Mouse (Mus musculus): ENCODE measurements around the gene Sntb2. TPM values are rescaled to one million over a fixed set of nuclear protein-coding genes. Genes with fewer than 3 reads are reported as not detected.

Sntb2 gene
- 8.7 and 11.8 TPM in 2 replicates for polyA plus RNA-seq (2015; fragmentation: Nextera tagmentation; extraction: Ambion mirVana)

DNA sequence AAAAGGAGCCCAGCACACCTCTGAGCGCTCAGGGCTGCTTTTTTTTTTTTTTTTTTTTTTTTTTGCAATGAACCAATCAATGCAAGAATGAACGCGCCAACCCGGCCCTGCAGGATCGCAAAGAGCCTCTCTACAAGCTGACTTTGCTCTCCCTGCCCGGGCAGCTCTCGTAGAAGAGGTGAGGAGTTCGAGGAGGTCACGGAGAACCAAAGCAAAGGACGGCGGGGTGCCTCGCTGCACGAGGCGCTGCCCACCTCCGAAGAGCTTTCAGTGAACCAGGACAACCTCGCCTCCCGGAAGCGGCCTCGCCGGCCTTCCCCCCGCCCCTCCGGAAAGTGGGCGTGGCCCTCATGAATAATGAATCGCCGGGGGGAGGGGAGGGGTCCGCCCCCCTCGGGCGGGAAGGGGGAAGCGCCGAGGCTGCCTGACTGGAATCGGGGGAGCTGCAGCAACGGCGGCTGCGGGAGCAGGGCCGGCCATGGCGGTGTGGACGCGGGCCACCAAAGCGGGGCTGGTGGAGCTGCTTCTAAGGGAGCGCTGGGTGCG is at the start of gene Sntb2:
Gene Sntb2, plus strand, starts transcription at position 427 of the 546 bp plus-strand sequence.
- WGBS, result 1% methylated on average over 40 of the region's 41 CpGs
- no peaks in the 10 kb centered on the region for H3K36me3 ChIP-seq (ENCODE audit: control insufficient read depth, insufficient read depth, low read length)

DNA sequence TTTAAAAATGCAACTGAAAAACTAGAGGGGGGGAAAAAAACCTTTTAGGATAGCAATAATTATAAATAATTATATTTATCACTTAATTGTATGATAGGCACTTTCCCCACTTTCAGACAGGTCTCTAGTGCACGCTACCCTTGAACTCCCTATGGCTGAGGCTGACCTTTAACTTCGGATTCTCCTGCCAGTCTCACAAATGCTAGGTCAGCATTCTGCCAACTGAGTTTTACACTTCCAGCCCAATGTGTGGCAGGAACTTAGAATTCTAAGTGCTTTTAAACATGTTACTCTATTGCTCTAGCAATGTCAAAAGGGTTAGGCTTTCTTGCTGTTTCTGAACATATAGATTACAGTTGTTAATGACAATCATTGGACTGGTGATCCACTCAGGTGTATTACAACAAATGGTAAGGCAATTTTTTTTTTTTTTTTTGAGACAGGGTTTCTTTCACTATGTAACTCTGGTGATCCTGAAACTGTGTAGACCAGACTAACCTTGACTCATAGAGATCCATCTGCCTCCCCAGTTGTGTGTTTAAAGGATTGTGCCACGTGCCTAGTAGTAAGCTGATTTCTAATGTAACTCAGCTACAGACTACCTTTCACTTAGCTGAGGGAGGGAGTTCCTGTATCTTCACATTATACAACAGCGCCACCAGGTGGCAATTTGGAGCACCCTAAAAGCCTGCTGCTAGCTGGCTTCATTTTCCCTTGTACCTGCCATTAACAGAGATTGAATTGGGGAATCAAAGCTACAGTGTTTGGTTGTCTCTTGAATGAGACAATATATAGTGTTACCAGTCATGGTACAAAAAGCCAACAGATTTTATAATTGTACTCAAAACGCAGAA is 48.0 kb upstream of the Sntb2 start:
- Histone ChIP-seq H3K4me3 (replicated peaks; ENCODE audit: low read length) (no peak overlapping the region), H3K4me2 (ENCODE audit: low read depth, low read length) (no peak overlapping the region), H3K4me1 (ENCODE audit: control insufficient read depth, insufficient read depth, low read length) (peaks cover 4% of the 10 kb centered on the region), H3K27me3 (ENCODE audit: control insufficient read depth, insufficient read depth, low read length) (no peaks in the 10 kb centered on the region), H3K9ac (ENCODE audit: low read length) (no peak overlapping the region), H3K9me3 (replicated peaks; ENCODE audit: control insufficient read depth, low read length) (no peaks in the 10 kb centered on the region), H3K27ac (ENCODE audit: low read length) (no peak overlapping the region), H3K36me3 (ENCODE audit: control insufficient read depth, insufficient read depth, low read length) (peaks cover 6% of the 10 kb centered on the region; the same call in 1 of the 2 replicates)
- peak; percentile 72; the same call in 1 of the 2 replicates for ATAC-seq (ENCODE audit: insufficient read depth, low FRiP score)
- WGBS, result 40% methylated on average over 5 of the region's 5 CpGs

More for the DNA sequence above, at the start of gene Sntb2:
- Histone ChIP-seq H3K4me3 (replicated peaks; ENCODE audit: low read length) (peak within 1 kb of the TSS; percentile 73), H3K4me2 (ENCODE audit: low read depth, low read length) (peak within 1 kb of the TSS; percentile 68), H3K27ac (ENCODE audit: low read length) (peak within 1 kb of the TSS; percentile 94), H3K9ac (ENCODE audit: low read length) (peak within 1 kb of the TSS; percentile 90), H3K27me3 (ENCODE audit: control insufficient read depth, insufficient read depth, low read length) (no peaks in the 10 kb centered on the region), H3K9me3 (replicated peaks; ENCODE audit: control insufficient read depth, low read length) (no peaks in the 10 kb centered on the region), H3K4me1 (ENCODE audit: control insufficient read depth, insufficient read depth, low read length) (peaks cover 16% of the 10 kb centered on the region)
- ATAC-seq (ENCODE audit: insufficient read depth, low FRiP score), result peak; percentile 87

DNA sequence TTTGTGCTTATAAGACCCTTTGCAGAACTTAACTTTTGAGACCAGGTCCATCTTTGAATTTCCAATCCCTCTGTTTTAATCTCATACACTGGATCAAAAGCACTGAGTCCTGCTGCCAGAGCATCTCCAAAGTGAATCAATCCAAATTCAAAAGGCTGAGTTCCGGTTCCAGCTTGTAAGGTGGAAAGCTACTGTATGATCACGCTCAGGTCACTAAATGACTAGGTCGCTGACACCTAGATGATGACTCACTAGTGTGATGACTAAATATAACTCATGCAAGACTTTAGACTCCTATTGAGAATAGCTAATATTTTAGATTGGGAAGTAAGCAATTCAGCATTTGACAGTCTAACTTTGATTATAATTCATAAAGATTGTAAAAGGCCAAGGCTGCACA is 46.7 kb upstream of the Sntb2 start:
- Histone ChIP-seq H3K4me2 (ENCODE audit: low read depth, low read length) (no peak overlapping the region), H3K36me3 (ENCODE audit: control insufficient read depth, insufficient read depth, low read length) (peaks cover 6% of the 10 kb centered on the region; the same call in 1 of the 2 replicates), H3K27me3 (ENCODE audit: control insufficient read depth, insufficient read depth, low read length) (no peaks in the 10 kb centered on the region), H3K9me3 (replicated peaks; ENCODE audit: control insufficient read depth, low read length) (no peaks in the 10 kb centered on the region), H3K27ac (ENCODE audit: low read length) (no peak overlapping the region), H3K4me1 (ENCODE audit: control insufficient read depth, insufficient read depth, low read length) (peaks cover 4% of the 10 kb centered on the region), H3K9ac (ENCODE audit: low read length) (no peak overlapping the region), H3K4me3 (replicated peaks; ENCODE audit: low read length) (no peak overlapping the region)
- WGBS, result 74% methylated on average over 3 of the region's 3 CpGs
- no peak for ATAC-seq (ENCODE audit: insufficient read depth, low FRiP score)

DNA sequence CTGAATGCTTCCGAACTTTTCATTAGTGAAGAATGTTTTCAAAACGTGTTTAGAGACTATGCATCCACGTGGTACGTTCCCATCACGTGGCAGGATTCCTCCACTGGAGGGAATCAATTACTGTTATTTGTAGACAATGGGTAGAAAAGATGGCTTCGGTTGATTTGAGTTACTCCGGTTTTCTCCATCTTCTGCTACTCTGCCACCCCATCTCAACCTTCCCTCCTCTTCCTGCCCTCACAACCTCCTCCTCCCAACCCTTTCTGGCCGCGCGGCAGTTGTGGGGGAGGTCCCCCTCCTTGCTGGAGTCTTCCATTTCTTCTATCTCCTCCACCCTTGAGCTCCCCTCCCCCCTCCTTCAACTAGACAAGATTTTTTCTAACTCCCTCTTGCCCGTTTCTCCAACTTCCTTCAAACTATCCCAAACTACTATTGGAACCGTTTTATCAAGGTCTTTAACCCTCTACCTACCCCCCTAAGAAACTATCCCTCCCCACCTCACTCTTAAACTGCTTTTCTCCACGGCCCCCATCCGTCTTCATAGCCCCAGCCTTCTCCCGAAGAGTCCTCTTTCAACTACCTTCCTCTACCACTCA is 43.2 kb upstream of the Sntb2 start:
- Histone ChIP-seq H3K4me3 (replicated peaks; ENCODE audit: low read length) (peak overlapping the region; percentile 89), H3K36me3 (ENCODE audit: control insufficient read depth, insufficient read depth, low read length) (0 out of 2 replicates have a peak, but pooled peaks cover 4% of the 10 kb centered on the region), H3K4me2 (ENCODE audit: low read depth, low read length) (peak overlapping the region; percentile 66), H3K9ac (ENCODE audit: low read length) (peak overlapping the region; percentile 96), H3K27ac (ENCODE audit: low read length) (peak overlapping the region; percentile 93), H3K9me3 (replicated peaks; ENCODE audit: control insufficient read depth, low read length) (no peaks in the 10 kb centered on the region), H3K27me3 (ENCODE audit: control insufficient read depth, insufficient read depth, low read length) (no peaks in the 10 kb centered on the region), H3K4me1 (ENCODE audit: control insufficient read depth, insufficient read depth, low read length) (peaks cover 15% of the 10 kb centered on the region)
- WGBS, result under 1% methylated on average over 15 of the region's 15 CpGs
- no peak for ATAC-seq (ENCODE audit: insufficient read depth, low FRiP score)

DNA sequence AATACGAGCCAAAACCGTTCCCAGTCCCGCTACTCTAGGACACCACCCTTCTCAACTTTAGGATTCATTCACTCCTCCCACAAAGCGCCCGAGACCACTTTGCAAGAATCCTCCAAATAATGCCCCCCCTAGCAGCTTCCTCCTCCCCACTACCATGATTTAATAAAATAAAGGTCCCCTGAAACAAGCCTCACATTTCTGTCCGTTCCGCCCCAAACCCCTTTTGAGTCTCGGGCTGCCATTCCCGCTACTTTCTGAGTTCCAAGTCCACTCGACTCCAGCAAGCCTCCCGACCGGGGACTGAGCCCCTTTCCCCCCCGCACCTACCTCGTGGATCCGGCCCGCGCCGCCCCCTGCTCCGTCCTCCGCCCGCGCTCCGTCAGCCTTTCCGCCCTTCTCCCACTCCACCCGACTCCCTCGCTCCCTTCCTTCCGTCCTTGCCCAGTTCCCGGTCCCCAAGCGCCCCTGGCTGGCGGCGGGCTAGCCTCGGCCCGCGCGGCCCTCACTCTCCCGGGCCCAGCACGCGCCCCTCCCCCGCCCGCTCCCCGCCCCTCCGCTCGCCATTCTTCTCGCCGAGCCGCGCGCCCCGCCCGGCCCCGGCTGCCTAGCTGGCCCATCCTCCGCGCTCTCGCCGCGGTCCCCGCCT is 42.6 kb upstream of the Sntb2 start:
- Histone ChIP-seq H3K27me3 (ENCODE audit: control insufficient read depth, insufficient read depth, low read length) (no peaks in the 10 kb centered on the region), H3K36me3 (ENCODE audit: control insufficient read depth, insufficient read depth, low read length) (0 out of 2 replicates have a peak, but pooled peaks cover 6% of the 10 kb centered on the region), H3K4me3 (replicated peaks; ENCODE audit: low read length) (peak overlapping the region; percentile 89), H3K9ac (ENCODE audit: low read length) (peak overlapping the region; percentile 96), H3K9me3 (replicated peaks; ENCODE audit: control insufficient read depth, low read length) (no peaks in the 10 kb centered on the region), H3K4me2 (ENCODE audit: low read depth, low read length) (peak overlapping the region; percentile 66), H3K27ac (ENCODE audit: low read length) (peak overlapping the region; percentile 93), H3K4me1 (ENCODE audit: control insufficient read depth, insufficient read depth, low read length) (peaks cover 15% of the 10 kb centered on the region)
- WGBS, result 2% methylated on average over 41 of the region's 57 CpGs
- ATAC-seq (ENCODE audit: insufficient read depth, low FRiP score), result peak; percentile 84

DNA sequence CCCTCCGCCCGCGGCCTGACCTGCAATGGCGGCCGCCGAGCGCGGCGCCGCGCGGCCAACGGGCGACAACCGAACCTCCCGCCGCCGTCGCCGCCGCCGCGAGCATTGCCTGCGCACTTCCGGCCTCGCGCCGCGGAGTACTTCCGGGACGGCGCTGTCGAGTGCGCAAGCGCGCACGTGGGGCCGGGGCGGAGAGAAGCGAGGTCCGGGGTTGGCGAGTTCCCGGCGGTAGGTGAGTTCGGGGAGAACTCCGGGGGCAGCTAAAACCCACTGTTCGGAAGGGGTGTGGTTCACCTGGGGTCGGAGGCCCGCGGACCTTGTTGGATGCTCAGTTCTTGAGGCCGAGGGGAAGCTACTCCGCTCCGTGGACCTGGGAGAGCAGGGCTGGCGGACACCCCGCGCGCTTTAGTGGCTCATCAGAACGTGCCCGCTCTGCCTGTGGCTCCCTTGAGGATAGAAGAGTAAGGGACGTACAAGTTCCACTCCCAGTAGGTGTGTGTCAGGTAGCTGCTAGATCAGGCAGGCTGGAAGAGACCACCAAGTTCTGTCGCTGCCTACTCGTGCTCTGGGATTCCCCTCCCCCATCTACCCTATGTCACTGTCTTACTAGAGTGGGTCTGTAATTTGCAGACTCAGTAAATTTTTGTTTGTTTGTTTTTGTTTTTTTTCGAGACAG is 41.9 kb upstream of the Sntb2 start, which contains the start of gene Utp4:
Gene Utp4, plus strand, starts transcription at position 156 of the 676 bp plus-strand sequence.
- Histone ChIP-seq H3K27ac (ENCODE audit: low read length) (peak within 1 kb of the TSS; percentile 93), H3K9ac (ENCODE audit: low read length) (peak within 1 kb of the TSS; percentile 96), H3K36me3 (ENCODE audit: control insufficient read depth, insufficient read depth, low read length) (0 out of 2 replicates have a peak, but pooled peaks cover 8% of the 10 kb centered on the region), H3K4me2 (ENCODE audit: low read depth, low read length) (peak within 1 kb of the TSS; percentile 66), H3K9me3 (replicated peaks; ENCODE audit: control insufficient read depth, low read length) (no peaks in the 10 kb centered on the region), H3K4me3 (replicated peaks; ENCODE audit: low read length) (peak within 1 kb of the TSS; percentile 89), H3K27me3 (ENCODE audit: control insufficient read depth, insufficient read depth, low read length) (no peaks in the 10 kb centered on the region), H3K4me1 (ENCODE audit: control insufficient read depth, insufficient read depth, low read length) (peaks cover 15% of the 10 kb centered on the region)
- WGBS, result under 1% methylated on average over 61 of the region's 63 CpGs
- peak; percentile 96 for ATAC-seq (ENCODE audit: insufficient read depth, low FRiP score)

DNA sequence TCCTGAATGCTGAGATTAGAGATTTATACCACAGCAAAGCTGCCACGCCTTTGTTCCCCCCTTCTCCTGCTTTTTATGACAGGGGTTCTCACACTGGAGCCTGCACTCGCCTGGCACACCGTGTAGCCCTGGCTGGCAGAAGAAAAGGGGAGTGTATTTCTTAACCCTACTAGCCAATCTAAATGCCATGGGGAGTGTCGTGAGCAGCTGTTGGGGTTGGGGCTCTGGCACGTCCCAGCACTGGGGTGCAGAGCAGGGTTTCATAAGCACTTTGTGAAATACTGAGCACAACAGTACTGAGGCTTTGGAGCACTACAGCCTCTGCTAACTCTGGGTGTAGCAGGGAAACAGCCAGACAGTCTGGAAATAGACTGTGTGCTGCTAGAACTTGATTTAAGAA is 36.1 kb upstream of the Sntb2 start:
- ATAC-seq (ENCODE audit: insufficient read depth, low FRiP score), result no peak
- 84% methylated on average over 5 of the region's 5 CpGs for WGBS
- H3K27ac ChIP-seq (ENCODE audit: low read length), result no peak overlapping the region
- H3K36me3 ChIP-seq (ENCODE audit: control insufficient read depth, insufficient read depth, low read length), result peaks cover 22% of the 10 kb centered on the region; the same call in 1 of the 2 replicates
- H3K9ac ChIP-seq (ENCODE audit: low read length), result no peak overlapping the region
- H3K9me3 ChIP-seq (replicated peaks; ENCODE audit: control insufficient read depth, low read length), result no peaks in the 10 kb centered on the region
- H3K27me3 ChIP-seq (ENCODE audit: control insufficient read depth, insufficient read depth, low read length), result no peaks in the 10 kb centered on the region
- H3K4me3 ChIP-seq (replicated peaks; ENCODE audit: low read length), result no peak overlapping the region
- peaks cover 5% of the 10 kb centered on the region for H3K4me1 ChIP-seq (ENCODE audit: control insufficient read depth, insufficient read depth, low read length)
- H3K4me2 ChIP-seq (ENCODE audit: low read depth, low read length), result no peak overlapping the region

DNA sequence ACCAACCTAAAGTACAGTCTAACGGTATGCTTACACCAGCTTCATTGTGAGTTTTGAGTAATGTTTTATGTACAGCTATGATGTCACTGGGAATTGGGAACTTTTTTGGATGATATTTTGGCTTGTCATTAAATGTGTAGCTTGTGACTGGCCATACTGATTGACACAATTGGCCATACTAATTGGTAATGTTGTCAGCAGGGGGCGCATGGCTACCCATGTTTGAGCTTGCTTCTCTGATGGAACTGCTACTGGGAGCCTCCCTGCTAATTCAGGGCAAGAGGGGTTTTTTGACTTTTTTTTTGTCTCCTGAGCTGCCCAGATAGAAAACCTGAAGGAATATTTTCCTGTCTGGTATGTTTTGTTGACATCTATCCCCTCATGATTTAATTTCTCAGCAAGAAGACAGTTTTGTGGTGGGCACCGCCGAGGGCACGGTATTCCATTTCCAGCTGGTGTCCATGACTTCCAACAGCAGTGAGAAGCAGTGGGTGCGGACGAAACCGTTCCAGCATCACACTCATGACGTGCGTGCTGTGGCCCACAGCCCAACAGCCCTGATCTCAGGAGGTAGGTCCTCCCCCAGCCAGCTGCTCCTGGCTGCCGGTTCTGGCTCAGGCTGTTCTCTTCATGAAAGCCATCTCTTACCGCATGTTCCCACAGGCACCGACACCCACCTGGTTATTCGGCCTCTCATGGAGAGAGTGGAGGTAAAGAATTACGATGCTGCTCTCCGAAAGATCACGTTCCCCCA is 29.6 kb upstream of the Sntb2 start:
- no peak for ATAC-seq (ENCODE audit: insufficient read depth, low FRiP score)
- Histone ChIP-seq H3K27ac (ENCODE audit: low read length) (no peak overlapping the region), H3K4me2 (ENCODE audit: low read depth, low read length) (no peak overlapping the region), H3K36me3 (ENCODE audit: control insufficient read depth, insufficient read depth, low read length) (peaks cover 36% of the 10 kb centered on the region), H3K9me3 (replicated peaks; ENCODE audit: control insufficient read depth, low read length) (no peaks in the 10 kb centered on the region), H3K9ac (ENCODE audit: low read length) (no peak overlapping the region), H3K4me3 (replicated peaks; ENCODE audit: low read length) (no peak overlapping the region), H3K4me1 (ENCODE audit: control insufficient read depth, insufficient read depth, low read length) (no peaks in the 10 kb centered on the region), H3K27me3 (ENCODE audit: control insufficient read depth, insufficient read depth, low read length) (no peaks in the 10 kb centered on the region)
- 91% methylated on average over 17 of the region's 17 CpGs for WGBS
